Mouse (Mus musculus) hindbrain, embryonic 10.5 days (tissue): ENCODE results near the gene Abca3. TPM values are rescaled to one million over a fixed set of nuclear protein-coding genes. Genes with fewer than 3 reads are reported as not detected.
A peak's percentile ranks its signal among the peaks of the same experiment; 100 is the strongest.

ENCODE experiments used
- DNase-seq: peaks from one replicate; pipeline ENCODE4 v3.0.0-alpha.2; 2017; ENCODE audit warnings: low spot score
- H3K27ac ChIP-seq: fragments of 300-500 bp; sonication (generic); 2 replicates; pipeline ENCODE4 v1.5.1; 2016; ENCODE audit warnings: mild to moderate bottlenecking, moderate library complexity
- H3K27me3 ChIP-seq: fragments of 300-500 bp; sonication (generic); 2 replicates; pipeline ENCODE4 v1.6.1; 2016; ENCODE audit warnings: mild to moderate bottlenecking; ENCODE audit not compliant: poor library complexity, insufficient read depth, severe bottlenecking
- H3K36me3 ChIP-seq: fragments of 300-500 bp; sonication (generic); 2 replicates; pipeline ENCODE4 v1.6.1; 2016; ENCODE audit warnings: mild to moderate bottlenecking, moderate library complexity
- H3K4me1 ChIP-seq: fragments of 300-500 bp; sonication (generic); replicated peaks from 2 replicates; pipeline ENCODE4 v1.6.1; 2016; ENCODE audit warnings: mild to moderate bottlenecking
- H3K4me3 ChIP-seq: fragments of 300-500 bp; sonication (generic); 2 replicates; pipeline ENCODE4 v1.5.1; 2016; ENCODE audit warnings: mild to moderate bottlenecking, moderate library complexity
- H3K9me3 ChIP-seq: fragments of 300-500 bp; sonication (generic); 2 replicates; pipeline ENCODE4 v1.6.1; 2016; ENCODE audit warnings: mild to moderate bottlenecking, moderate library complexity
- WGBS: fragments of 180-500 bp; shearing (Covaris S2); methylation state at CpG from one replicate; pipeline ENCODE4 v1.1.7; 2016; 5-methylcytosine and 5-hydroxymethylcytosine counted together
- polyA plus RNA-seq: library from polyadenylated mRNA; unstranded; fragments of >200 nt; fragmentation: Nextera tagmentation; extraction: Ambion mirVana; gene quantifications from 2 replicates; pipeline ENCODE4 v1.2.1, GENCODE M21; 2016

Gene Abca3
- polyA plus RNA-seq, 1 experiment from 2014 or later = 13.7 TPM

DNA sequence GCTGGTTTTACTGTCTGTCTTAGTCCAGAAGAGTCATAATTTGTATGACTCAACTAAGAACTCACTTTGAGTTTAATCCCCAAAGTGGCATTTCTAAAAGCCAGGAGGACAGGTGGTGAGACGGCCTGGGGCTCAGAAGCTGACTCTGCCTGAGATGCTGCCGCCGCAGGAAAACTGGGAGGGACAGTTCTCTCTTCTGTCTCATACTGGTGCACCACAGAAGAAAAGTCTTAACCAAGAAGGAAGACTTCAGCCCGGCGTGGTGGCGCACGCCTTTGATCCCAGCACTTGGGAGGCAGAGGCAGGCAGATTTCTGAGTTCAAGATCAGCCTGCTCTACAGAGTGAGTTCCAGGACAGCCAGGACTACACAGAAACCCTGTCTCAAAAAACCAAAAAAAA, 74.2 kb downstream of the Abca3 start:
- WGBS = 89% methylated on average over 7 of the region's 7 CpGs
- Histone ChIP-seq H3K27ac (no peak overlapping the region), H3K4me1 (peaks cover 16% of the 10 kb centered on the region), H3K36me3 (peaks cover 65% of the 10 kb centered on the region), H3K27me3 (no peaks in the 10 kb centered on the region), H3K9me3 (no peaks in the 10 kb centered on the region), H3K4me3 (0 out of 2 replicates have a peak overlapping the region, but pooled peaks have one; percentile 77)
- DNase-seq = no peak

GRCm38 (mm10) chr17:24426471-24427169, 74.9 kb downstream of the Abca3 start, which contains the start of gene Eci1:
Eci1 (plus strand) TSS chr17:24426641.
- WGBS = under 1% methylated on average over 48 of the region's 48 CpGs

DNA sequence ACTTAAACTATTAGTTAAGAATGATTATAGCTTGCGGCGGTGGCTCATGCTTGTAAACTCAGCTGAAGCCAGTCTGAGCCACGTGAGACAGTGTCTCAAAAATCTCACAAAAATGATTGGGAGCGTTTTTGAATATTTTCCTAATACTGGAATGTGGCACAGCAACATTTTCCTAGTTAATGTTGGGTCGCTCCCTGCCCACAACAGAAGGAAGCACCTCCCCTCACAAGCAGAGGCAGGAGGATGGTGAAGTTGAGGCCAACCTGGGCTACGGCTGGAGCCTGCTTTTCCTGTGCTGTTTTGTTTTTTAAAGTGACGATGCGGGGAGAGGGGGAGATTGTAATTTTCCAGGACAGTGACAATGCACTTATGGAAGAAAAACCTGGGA, 75.4 kb downstream of the Abca3 start:
- peaks cover 57% of the 10 kb centered on the region for H3K36me3 ChIP-seq
- peak; percentile 25 for DNase-seq
- H3K9me3 ChIP-seq = no peaks in the 10 kb centered on the region
- peak overlapping the region; percentile 96 for H3K27ac ChIP-seq
- peak overlapping the region; percentile 77 for H3K4me3 ChIP-seq
- no peaks in the 10 kb centered on the region for H3K27me3 ChIP-seq
- WGBS = 8% methylated on average over 8 of the region's 8 CpGs
- peaks cover 16% of the 10 kb centered on the region for H3K4me1 ChIP-seq

More at GRCm38 (mm10) chr17:24426471-24427169, 74.9 kb downstream of the Abca3 start, which contains the start of gene Eci1:
- Histone ChIP-seq H3K4me1 (peaks cover 16% of the 10 kb centered on the region), H3K36me3 (peaks cover 60% of the 10 kb centered on the region), H3K9me3 (no peaks in the 10 kb centered on the region), H3K27me3 (no peaks in the 10 kb centered on the region), H3K4me3 (peak within 1 kb of the TSS; percentile 77), H3K27ac (peak within 1 kb of the TSS; percentile 96)
- peak; percentile 95 for DNase-seq

GRCm38 (mm10) chr17:24429201-24429983, 77.6 kb downstream of the Abca3 start:
- no peak overlapping the region for H3K4me3 ChIP-seq
- 89% methylated on average over 14 of the region's 14 CpGs for WGBS
- H3K36me3 ChIP-seq = peaks cover 53% of the 10 kb centered on the region
- no peaks in the 10 kb centered on the region for H3K9me3 ChIP-seq
- no peak for DNase-seq
- H3K27me3 ChIP-seq = no peaks in the 10 kb centered on the region
- no peak overlapping the region for H3K27ac ChIP-seq
- H3K4me1 ChIP-seq = peaks cover 16% of the 10 kb centered on the region

- Histone ChIP-seq H3K4me3 (no peak overlapping the region), H3K9me3 (no peaks in the 10 kb centered on the region), H3K4me1 (no peaks in the 10 kb centered on the region), H3K27me3 (no peaks in the 10 kb centered on the region), H3K27ac (no peak overlapping the region), H3K36me3 (peaks cover 94% of the 10 kb centered on the region)
- peak; percentile 35 for DNase-seq
- WGBS = 79% methylated on average over 5 of the region's 5 CpGs
These were observed 85.3 kb downstream of the Abca3 start for GRCm38 (mm10) chr17:24437016-24437415.

DNA sequence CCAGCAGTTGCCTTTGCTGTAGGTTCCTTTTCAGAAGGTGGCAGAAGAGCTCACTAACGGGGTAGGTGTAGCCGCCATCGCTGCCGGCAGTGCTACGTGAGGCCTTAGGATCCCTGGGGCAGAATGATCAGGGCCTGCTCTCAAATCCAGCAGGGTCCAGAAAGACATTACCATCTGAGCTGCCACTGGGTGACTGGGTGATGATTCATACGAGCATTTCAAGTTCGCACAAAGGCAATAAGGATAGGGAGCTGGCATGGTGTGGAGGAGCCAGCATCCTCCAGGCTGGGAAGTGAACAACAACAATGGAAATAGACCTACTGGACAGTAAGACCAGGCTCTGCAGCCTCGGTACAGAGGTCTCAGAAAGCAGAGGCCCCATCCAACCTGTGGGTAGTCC, 88.6 kb downstream of the Abca3 start:
- 95% methylated on average over 8 of the region's 8 CpGs for WGBS
- H3K27me3 ChIP-seq = no peaks in the 10 kb centered on the region
- H3K4me3 ChIP-seq = no peak overlapping the region
- no peak overlapping the region for H3K27ac ChIP-seq
- peaks cover 99% of the 10 kb centered on the region for H3K36me3 ChIP-seq
- DNase-seq = no peak
- H3K9me3 ChIP-seq = no peaks in the 10 kb centered on the region
- no peaks in the 10 kb centered on the region for H3K4me1 ChIP-seq

- peaks cover 99% of the 10 kb centered on the region for H3K36me3 ChIP-seq
- DNase-seq = no peak
- no peaks in the 10 kb centered on the region for H3K4me1 ChIP-seq
- no peaks in the 10 kb centered on the region for H3K9me3 ChIP-seq
- WGBS = 49% methylated on average over 2 of the region's 2 CpGs
- H3K4me3 ChIP-seq = no peak overlapping the region
- H3K27ac ChIP-seq = no peak overlapping the region
- H3K27me3 ChIP-seq = no peaks in the 10 kb centered on the region
These were observed 89.4 kb downstream of the Abca3 start for GRCm38 (mm10) chr17:24441148-24441547.

GRCm38 (mm10) chr17:24442107-24442506, 90.4 kb downstream of the Abca3 start:
- Histone ChIP-seq H3K27me3 (no peaks in the 10 kb centered on the region), H3K36me3 (peaks cover 99% of the 10 kb centered on the region), H3K4me1 (no peaks in the 10 kb centered on the region), H3K27ac (no peak overlapping the region), H3K4me3 (no peak overlapping the region), H3K9me3 (no peaks in the 10 kb centered on the region)
- WGBS = 95% methylated on average over 14 of the region's 14 CpGs
- DNase-seq = no peak

DNA sequence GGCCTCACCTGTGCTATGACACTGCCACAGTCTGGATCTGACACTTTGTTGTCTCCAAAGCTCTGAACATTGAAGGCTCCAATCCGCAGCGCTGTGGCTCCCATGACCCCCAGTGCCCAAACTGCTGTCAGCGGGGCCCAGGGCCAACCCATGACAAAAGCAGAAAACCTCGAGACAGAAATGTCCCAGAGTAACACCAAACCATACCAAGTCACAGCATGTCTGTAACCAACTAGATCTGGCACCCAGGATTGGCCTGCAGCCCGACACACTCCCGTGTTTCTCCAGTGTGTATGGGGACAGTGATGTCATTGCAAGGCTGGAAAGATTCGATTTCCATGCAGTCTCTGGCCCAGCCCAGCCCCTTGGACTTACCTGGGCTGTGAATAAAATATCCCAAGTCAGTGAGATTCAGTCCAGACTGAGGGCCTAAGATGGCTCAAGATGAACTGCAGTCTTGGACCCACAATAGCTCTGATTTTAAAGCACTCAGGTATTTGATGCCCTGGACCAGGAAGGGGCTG, 90.9 kb downstream of the Abca3 start, which contains the start of gene Dnase1l2:
TSS of gene Dnase1l2 (minus strand) at position 474 of the 524 bp plus-strand sequence.
- H3K9me3 ChIP-seq = no peaks in the 10 kb centered on the region
- H3K4me1 ChIP-seq = no peaks in the 10 kb centered on the region
- H3K27ac ChIP-seq = no peak within 1 kb of the TSS
- peaks cover 99% of the 10 kb centered on the region for H3K36me3 ChIP-seq
- 86% methylated on average over 7 of the region's 7 CpGs for WGBS
- H3K4me3 ChIP-seq = no peak within 1 kb of the TSS
- H3K27me3 ChIP-seq = no peaks in the 10 kb centered on the region
- no peak for DNase-seq

- no peaks in the 10 kb centered on the region for H3K4me1 ChIP-seq
- no peak overlapping the region for H3K4me3 ChIP-seq
- DNase-seq = no peak
- WGBS = 94% methylated on average over 4 of the region's 4 CpGs
- peaks cover 100% of the 10 kb centered on the region for H3K36me3 ChIP-seq
- no peak overlapping the region for H3K27ac ChIP-seq
- H3K27me3 ChIP-seq = no peaks in the 10 kb centered on the region
- no peaks in the 10 kb centered on the region for H3K9me3 ChIP-seq
These were observed 91.7 kb downstream of the Abca3 start for GRCm38 (mm10) chr17:24443409-24443808.

- no peaks in the 10 kb centered on the region for H3K9me3 ChIP-seq
- DNase-seq = no peak
- 92% methylated on average over 8 of the region's 8 CpGs for WGBS
- no peaks in the 10 kb centered on the region for H3K27me3 ChIP-seq
- H3K4me1 ChIP-seq = no peaks in the 10 kb centered on the region
- peaks cover 100% of the 10 kb centered on the region for H3K36me3 ChIP-seq
- no peak overlapping the region for H3K4me3 ChIP-seq
- no peak overlapping the region for H3K27ac ChIP-seq
These were observed 94.8 kb downstream of the Abca3 start for GRCm38 (mm10) chr17:24446590-24446989.

GRCm38 (mm10) chr17:24449507-24449906, 97.8 kb downstream of the Abca3 start:
- Histone ChIP-seq H3K4me3 (no peak overlapping the region), H3K4me1 (peaks cover 13% of the 10 kb centered on the region), H3K9me3 (no peaks in the 10 kb centered on the region), H3K27ac (no peak overlapping the region), H3K36me3 (peaks cover 73% of the 10 kb centered on the region), H3K27me3 (no peaks in the 10 kb centered on the region)
- no peak for DNase-seq
- 94% methylated on average over 6 of the region's 6 CpGs for WGBS

DNA sequence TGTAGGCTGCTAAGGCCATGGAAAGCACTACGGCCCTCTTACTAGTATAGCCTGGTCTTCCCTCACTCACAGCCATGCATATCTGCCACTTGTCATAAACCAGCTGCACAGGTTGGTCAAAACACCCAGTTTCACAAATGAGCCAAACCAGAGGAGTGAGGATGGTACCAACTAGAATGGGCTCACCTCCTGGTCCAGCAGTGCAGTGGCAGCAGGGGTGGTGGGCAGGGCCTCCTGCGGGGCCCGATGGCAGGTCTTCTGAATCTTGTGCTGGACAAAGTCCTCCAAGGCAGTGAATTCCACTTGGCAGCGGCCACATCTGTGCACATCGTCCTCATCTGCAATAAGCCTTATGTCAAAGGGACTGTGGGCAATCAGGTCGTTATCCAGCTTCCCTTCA, 99.5 kb downstream of the Abca3 start:
- Histone ChIP-seq H3K9me3 (no peaks in the 10 kb centered on the region), H3K36me3 (peaks cover 56% of the 10 kb centered on the region), H3K27ac (no peak overlapping the region), H3K4me3 (no peak overlapping the region), H3K27me3 (no peaks in the 10 kb centered on the region), H3K4me1 (peaks cover 19% of the 10 kb centered on the region)
- WGBS = 95% methylated on average over 6 of the region's 6 CpGs
- no peak for DNase-seq
